Mouse (Mus musculus): ENCODE data around the gene Rnf157. TPM values are rescaled to one million over a fixed set of nuclear protein-coding genes. Genes with fewer than 3 reads are reported as not detected.

The Rnf157 gene
- total and polyA plus RNA-seq, 3 experiments: 8.7 to 39.3 (median 10.9) TPM

- H3K4me1 ChIP-seq (ENCODE audit: control insufficient read depth in 1 of 2, insufficient read depth in 2 of 2): peaks cover 32 to 54% of the 10 kb centered on the region in 2 experiments
- no peak for TF ChIP-seq PAX5 (IDR thresholded peaks at IDR 0.05; ENCODE audit: low read length)
- H3K36me3 ChIP-seq (replicated peaks in 1 of 2; ENCODE audit: control insufficient read depth in 1 of 2, insufficient read depth in 1 of 2, low read length in 1 of 2): peaks cover 21 to 27% of the 10 kb centered on the region in 2 experiments
- no peak overlapping the region for H3K9ac ChIP-seq (ENCODE audit: insufficient read depth, low read depth)
- H3K4me2 ChIP-seq (ENCODE audit: insufficient read depth, low read depth, poor library complexity, severe bottlenecking): no peak overlapping the region
- peak overlapping the region; percentile 100 for H3K27ac ChIP-seq (ENCODE audit: insufficient read depth, low read depth)
- peaks cover 10% of the 10 kb centered on the region for H3K79me2 ChIP-seq (replicated peaks; ENCODE audit: control insufficient read depth, extremely low read depth, insufficient read depth, poor library complexity, severe bottlenecking)
- DNase-seq (ENCODE audit: extremely low read depth): no peak
- no peak overlapping the region for H3K4me3 ChIP-seq (replicated peaks in 1 of 3; ENCODE audit: low read depth in 2 of 3, low read length in 2 of 3, poor library complexity in 1 of 3)
- no peaks in the 10 kb centered on the region for H3K27me3 ChIP-seq (replicated peaks)
- dilution Hi-C loops (cut with MboI; ENCODE audit: extremely low pct_ligation_motif_present, extremely low pct_unique_long_range_greater_than_20kb, low sequenced_read_pairs): no loop called here
- peaks cover 4% of the 10 kb centered on the region for H3K9me3 ChIP-seq (replicated peaks; ENCODE audit: low read length)
- in situ Hi-C loops (cut with MboI; ENCODE audit: low pct_ligation_motif_present, low pct_unique_long_range_greater_than_20kb, low sequenced_read_pairs): no loop called here
These were observed 16.4 kb downstream of the Rnf157 start for GRCm38 (mm10) chr11:116396276-116396933.

GRCm38 (mm10) chr11:116394769-116395168 is 18.1 kb downstream of the Rnf157 start:
- Histone ChIP-seq H3K4me3 (replicated peaks in 1 of 3; ENCODE audit: low read depth in 2 of 3, low read length in 2 of 3, poor library complexity in 1 of 3) (no peak overlapping the region), H3K9me3 (replicated peaks; ENCODE audit: low read length) (peaks cover 4% of the 10 kb centered on the region), H3K36me3 (replicated peaks in 1 of 2; ENCODE audit: control insufficient read depth in 1 of 2, insufficient read depth in 1 of 2, low read length in 1 of 2) (peaks cover 19 to 27% of the 10 kb centered on the region in 2 experiments), H3K27ac (ENCODE audit: insufficient read depth, low read depth) (peak overlapping the region; percentile 65), H3K9ac (ENCODE audit: insufficient read depth, low read depth) (no peak overlapping the region), H3K4me1 (ENCODE audit: control insufficient read depth in 1 of 2, insufficient read depth in 2 of 2) (peaks cover 26 to 42% of the 10 kb centered on the region in 2 experiments), H3K27me3 (replicated peaks) (no peaks in the 10 kb centered on the region), H3K4me2 (ENCODE audit: insufficient read depth, low read depth, poor library complexity, severe bottlenecking) (no peak overlapping the region), H3K79me2 (replicated peaks; ENCODE audit: control insufficient read depth, extremely low read depth, insufficient read depth, poor library complexity, severe bottlenecking) (peaks cover 5% of the 10 kb centered on the region; the same call in 1 of the 2 replicates)
- TF ChIP-seq MYC (IDR thresholded peaks at IDR 0.05; ENCODE audit: low read depth, low read length) (no peak), MXI1 (IDR thresholded peaks at IDR 0.05; ENCODE audit: low read depth, low read length) (no peak), EP300 (IDR thresholded peaks at IDR 0.05; ENCODE audit: low read length) (no peak)
- DNase-seq (ENCODE audit: extremely low read depth): no peak
- dilution Hi-C loops (cut with MboI; ENCODE audit: extremely low pct_ligation_motif_present, extremely low pct_unique_long_range_greater_than_20kb, low sequenced_read_pairs): no loop called here
- in situ Hi-C loops (cut with MboI; ENCODE audit: low pct_ligation_motif_present, low pct_unique_long_range_greater_than_20kb, low sequenced_read_pairs): no loop called here

GRCm38 (mm10) chr11:116388841-116389480 is 23.9 kb downstream of the Rnf157 start:
- in situ Hi-C loops (cut with MboI; ENCODE audit: low pct_ligation_motif_present, low pct_unique_long_range_greater_than_20kb, low sequenced_read_pairs): no loop called here
- H3K27ac ChIP-seq (ENCODE audit: insufficient read depth, low read depth): peak overlapping the region; percentile 78

More at GRCm38 (mm10) chr11:116388841-116389480, 23.9 kb downstream of the Rnf157 start:
- dilution Hi-C loops (cut with MboI; ENCODE audit: extremely low pct_ligation_motif_present, extremely low pct_unique_long_range_greater_than_20kb, low sequenced_read_pairs): no loop called here
- peaks cover 0 to 2% of the 10 kb centered on the region in 2 experiments for H3K36me3 ChIP-seq (replicated peaks in 1 of 2; ENCODE audit: control insufficient read depth in 1 of 2, insufficient read depth in 1 of 2, low read length in 1 of 2)
- H3K9ac ChIP-seq (ENCODE audit: insufficient read depth, low read depth): peak overlapping the region; percentile 70
- peaks cover 20 to 36% of the 10 kb centered on the region in 2 experiments for H3K4me1 ChIP-seq (ENCODE audit: control insufficient read depth in 1 of 2, insufficient read depth in 2 of 2)
- TF ChIP-seq MAX (IDR thresholded peaks at IDR 0.05; ENCODE audit: low read length) (no peak), CHD1 (IDR thresholded peaks at IDR 0.05; ENCODE audit: low read depth, low read length) (no peak), NRF1 (IDR thresholded peaks at IDR 0.05; ENCODE audit: low read depth, low read length) (peak; percentile 38; the same call in 1 of the 2 replicates), RAD21 (IDR thresholded peaks at IDR 0.05; ENCODE audit: low read depth, low read length) (peak; percentile 22), SMC3 (IDR thresholded peaks at IDR 0.05; ENCODE audit: low read depth, low read length) (peak; percentile 46), CTCF (conservative IDR thresholded peaks at IDR 0.05 in 1 of 2, IDR thresholded peaks at IDR 0.05 in 1 of 2; ENCODE audit: low read depth in 2 of 2, low read length in 2 of 2) (peak in 1 of 2 experiments; percentile 41; a peak in 2 of 4 replicates)
- peak overlapping the region; percentile 7 to 30 (median 21) for H3K4me3 ChIP-seq (replicated peaks in 1 of 3; ENCODE audit: low read depth in 2 of 3, low read length in 2 of 3, poor library complexity in 1 of 3)
- no peaks in the 10 kb centered on the region for H3K27me3 ChIP-seq (replicated peaks)
- H3K4me2 ChIP-seq (ENCODE audit: insufficient read depth, low read depth, poor library complexity, severe bottlenecking): peak overlapping the region; percentile 64
- H3K79me2 ChIP-seq (replicated peaks; ENCODE audit: control insufficient read depth, extremely low read depth, insufficient read depth, poor library complexity, severe bottlenecking): peaks cover 5% of the 10 kb centered on the region; the same call in 1 of the 2 replicates
- peak; percentile 76 for DNase-seq (ENCODE audit: extremely low read depth)
- no peaks in the 10 kb centered on the region for H3K9me3 ChIP-seq (replicated peaks; ENCODE audit: low read length)

Data from CH12.LX (cell line).